Mouse (Mus musculus) retina, embryonic 14.5 days (tissue): ENCODE data around the gene Morc3.

Experiments used
- DNase-seq: peaks from one replicate; pipeline ENCODE4 v3.0.0-alpha.2; 2015; ENCODE audit warnings: low spot score

The Morc3 gene

DNA sequence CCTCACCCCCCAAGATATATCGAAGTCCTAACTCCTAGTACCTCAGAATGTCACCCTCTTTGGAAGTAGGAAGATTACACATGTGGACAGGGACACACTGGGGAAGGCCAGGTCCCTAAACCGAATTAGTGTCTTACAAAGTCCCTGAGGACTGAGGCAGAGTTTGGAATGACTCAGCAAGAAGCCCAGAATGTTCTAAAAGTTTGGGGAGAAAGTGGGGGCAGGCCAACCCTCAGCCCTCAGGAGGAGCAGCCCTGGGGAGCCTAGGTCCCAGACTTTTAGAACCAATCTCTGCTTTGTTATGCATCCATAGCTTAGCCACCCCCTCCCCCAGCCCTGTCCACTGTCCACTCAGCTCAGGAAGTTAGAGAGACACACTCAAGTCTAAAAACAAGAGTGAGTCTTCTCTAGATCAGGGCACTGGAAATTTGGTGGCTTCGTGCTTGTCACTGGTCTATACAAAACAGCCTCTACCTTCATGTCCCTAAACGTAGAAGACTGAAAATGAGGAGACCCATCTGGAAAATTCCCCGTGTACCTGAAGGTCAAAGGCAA, 91.0 kb downstream of the Morc3 start:
- no peak for DNase-seq

DNA sequence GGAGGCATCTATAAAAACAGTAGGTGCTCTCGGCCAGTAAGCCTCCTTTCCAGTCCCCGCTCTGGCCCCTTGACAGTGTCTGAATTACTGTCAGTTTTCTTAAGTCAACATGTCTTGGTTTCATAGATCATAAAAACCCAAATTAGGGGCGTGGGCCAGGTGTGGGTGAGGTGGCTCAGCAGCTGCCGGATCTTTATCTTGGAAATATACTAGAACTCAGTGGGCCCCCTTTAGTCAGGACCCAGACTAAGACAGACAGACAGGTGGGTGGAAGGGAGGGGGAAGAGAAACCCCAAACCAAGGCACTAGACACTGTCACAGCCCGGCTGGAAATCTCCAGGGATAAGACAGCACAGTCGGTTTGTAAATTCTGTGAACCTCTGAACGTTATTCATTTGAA, 91.9 kb downstream of the Morc3 start:
- DNase-seq: no peak
